Mouse (Mus musculus): Measurements from ENCODE around the gene Trim25. TPM values are rescaled to one million over a fixed set of nuclear protein-coding genes. Genes with fewer than 3 reads are reported as not detected.

The Trim25 gene
- total and polyA plus RNA-seq, 3 experiments: 22.2 to 43.0 TPM; not detected in 1

DNA sequence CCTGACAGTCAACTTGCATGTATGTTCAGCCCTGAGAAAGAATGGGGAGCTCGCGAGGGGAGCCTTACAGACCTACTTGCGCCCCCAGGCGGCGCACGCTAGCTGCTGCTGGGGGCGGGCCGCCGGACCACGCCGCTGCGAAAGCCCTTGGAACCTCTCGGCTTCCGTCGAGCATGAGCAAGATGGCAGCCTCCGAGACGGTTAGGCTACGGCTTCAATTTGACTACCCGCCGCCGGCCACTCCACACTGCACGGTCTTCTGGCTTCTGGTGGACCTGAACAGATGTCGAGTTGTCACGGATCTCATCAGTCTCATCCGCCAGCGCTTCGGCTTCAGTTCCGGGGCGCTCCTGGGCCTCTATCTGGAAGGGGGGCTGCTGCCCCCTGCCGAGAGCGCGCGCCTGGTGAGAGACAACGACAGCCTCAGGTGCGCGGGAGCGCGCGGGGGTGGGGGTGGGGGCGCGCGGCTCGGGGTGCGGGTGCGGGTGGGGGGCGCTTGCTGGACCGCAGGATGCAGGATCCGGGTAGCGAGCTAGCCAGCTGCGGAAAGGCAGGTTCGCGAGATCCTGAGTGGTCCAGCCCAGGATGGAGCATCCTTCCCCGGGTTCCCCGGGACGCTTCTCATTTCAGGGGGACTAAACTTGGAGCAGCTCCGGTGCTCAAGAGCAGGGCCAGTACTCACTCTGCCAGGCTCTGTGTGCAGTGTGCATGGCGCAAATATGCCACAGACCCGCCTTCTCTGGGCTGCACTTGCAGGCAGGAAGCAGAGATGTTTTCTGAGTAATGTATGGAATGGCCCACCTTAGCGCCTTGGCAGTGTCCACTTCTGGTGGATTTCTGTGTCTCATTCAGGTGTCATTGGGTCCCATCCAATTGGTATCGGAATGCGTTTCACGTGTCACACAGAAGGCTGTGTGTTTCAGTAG, 25.1 kb upstream of the Trim25 start (continued):
- TF ChIP-seq ZMIZ1 (IDR thresholded peaks at IDR 0.05; ENCODE audit: low read depth, low read length) (peak; percentile 87), UBTF (IDR thresholded peaks at IDR 0.05; ENCODE audit: borderline replicate concordance, insufficient read depth, low read depth, low read length) (no peak), POLR2A (IDR thresholded peaks at IDR 0.05; ENCODE audit: control insufficient read depth in 1 of 2, insufficient read depth in 1 of 2, low read depth in 1 of 2, low read length in 2 of 2, poor library complexity in 1 of 2) (peak; percentile 66 to 94), SIN3A (IDR thresholded peaks at IDR 0.05; ENCODE audit: low read length) (peak; percentile 96), USF2 (IDR thresholded peaks at IDR 0.05; ENCODE audit: borderline replicate concordance in 1 of 2, insufficient read depth in 1 of 2, low read depth in 1 of 2, low read length in 2 of 2) (no peak)

- DNase-seq (ENCODE audit: low read depth, low spot score): peak; percentile 75
- H3K36me3 ChIP-seq (ENCODE audit: control insufficient read depth in 1 of 2, insufficient read depth in 2 of 2, low read length in 2 of 2): no peaks in the 10 kb centered on the region; a peak in 2 of 4 replicates
- TF ChIP-seq USF2 (IDR thresholded peaks at IDR 0.05; ENCODE audit: borderline replicate concordance in 1 of 2, insufficient read depth in 1 of 2, low read depth in 1 of 2, low read length in 2 of 2) (no peak), CHD1 (IDR thresholded peaks at IDR 0.05; ENCODE audit: low read depth, low read length) (no peak), SMC3 (IDR thresholded peaks at IDR 0.05; ENCODE audit: low read depth, low read length) (peak; percentile 50), ZNF384 (IDR thresholded peaks at IDR 0.05; ENCODE audit: low read depth, low read length) (no peak; the same call in 1 of the 2 replicates), POLR2AphosphoS2 (IDR thresholded peaks at IDR 0.05; ENCODE audit: low read length) (no peak), ELF1 (IDR thresholded peaks at IDR 0.05; ENCODE audit: low read depth, low read length) (no peak), EP300 (IDR thresholded peaks at IDR 0.05; ENCODE audit: low read depth in 1 of 2, low read length in 2 of 2) (no peak), E2F4 (IDR thresholded peaks at IDR 0.05; ENCODE audit: borderline replicate concordance, low read depth, low read length) (no peak), UBTF (IDR thresholded peaks at IDR 0.05; ENCODE audit: borderline replicate concordance, insufficient read depth, low read depth, low read length) (no peak), MXI1 (IDR thresholded peaks at IDR 0.05; ENCODE audit: low read depth, low read length) (no peak), MEF2A (IDR thresholded peaks at IDR 0.05; ENCODE audit: extremely low read depth, insufficient replicate concordance, low read depth, low read length, poor library complexity, severe bottlenecking) (no peak), MAZ (IDR thresholded peaks at IDR 0.05; ENCODE audit: low read depth, low read length) (no peak), SIN3A (IDR thresholded peaks at IDR 0.05; ENCODE audit: low read length) (no peak), USF1 (IDR thresholded peaks at IDR 0.05; ENCODE audit: low read depth, low read length) (no peak), BHLHE40 (IDR thresholded peaks at IDR 0.05; ENCODE audit: borderline replicate concordance, low read depth, low read length) (no peak), GATA1 (IDR thresholded peaks at IDR 0.05; ENCODE audit: low read depth, low read length) (no peak), CTCF (IDR thresholded peaks at IDR 0.05 in 2 of 3, conservative IDR thresholded peaks at IDR 0.05 in 1 of 3; ENCODE audit: control insufficient read depth in 1 of 3, insufficient read depth in 1 of 3, low read depth in 2 of 3, low read length in 3 of 3, poor library complexity in 1 of 3, severe bottlenecking in 1 of 3) (peak; percentile 69 to 81 (median 70)), RAD21 (IDR thresholded peaks at IDR 0.05; ENCODE audit: low read depth, low read length) (peak; percentile 13; the same call in 1 of the 2 replicates), MAFK (IDR thresholded peaks at IDR 0.05; ENCODE audit: borderline replicate concordance, low read depth, low read length) (no peak), HCFC1 (IDR thresholded peaks at IDR 0.05; ENCODE audit: low read depth, low read length) (no peak), KAT2A (conservative IDR thresholded peaks at IDR 0.05; ENCODE audit: low read depth, low read length) (no peak), TAL1 (IDR thresholded peaks at IDR 0.05; ENCODE audit: low read length) (no peak), TBP (IDR thresholded peaks at IDR 0.05; ENCODE audit: low read depth, low read length) (no peak), POLR2A (IDR thresholded peaks at IDR 0.05; ENCODE audit: control insufficient read depth in 1 of 2, insufficient read depth in 1 of 2, low read depth in 1 of 2, low read length in 2 of 2, poor library complexity in 1 of 2) (no peak), ZMIZ1 (IDR thresholded peaks at IDR 0.05; ENCODE audit: low read depth, low read length) (no peak), RCOR1 (IDR thresholded peaks at IDR 0.05; ENCODE audit: low read depth, low read length) (no peak)
- H3K27ac ChIP-seq (ENCODE audit: control insufficient read depth, low read depth, low read length): no peak overlapping the region
- peaks cover 2 to 4% of the 10 kb centered on the region in 2 experiments; a peak in 3 of 4 replicates for H3K4me1 ChIP-seq (ENCODE audit: control insufficient read depth in 1 of 2, insufficient read depth in 2 of 2, low read length in 2 of 2)
- no peak overlapping the region for H3K9ac ChIP-seq (ENCODE audit: control insufficient read depth, low read depth, low read length, poor library complexity, severe bottlenecking)
- H3K9me3 ChIP-seq (replicated peaks; ENCODE audit: insufficient read depth, low read length): no peaks in the 10 kb centered on the region
- no peak overlapping the region for H3K4me3 ChIP-seq (ENCODE audit: control insufficient read depth in 1 of 2, insufficient read depth in 1 of 2, low read depth in 2 of 2, low read length in 2 of 2)
- H3K79me2 ChIP-seq (ENCODE audit: control insufficient read depth, insufficient read depth, low read length, poor library complexity): peaks cover 26% of the 10 kb centered on the region
- no peaks in the 10 kb centered on the region for H3K27me3 ChIP-seq (ENCODE audit: control insufficient read depth in 1 of 2, insufficient read depth in 2 of 2, low read length in 2 of 2)
Measured at GRCm38 (mm10) chr11:88976320-88976719, 22.9 kb upstream of the Trim25 start.
